Mouse (Mus musculus) ZHBTc4 (cell line): Measurements from ENCODE around the gene Pik3r2.

ENCODE experiments used
- DNase-seq: peaks from one replicate; pipeline ENCODE4 v3.0.0-alpha.2; 2011; ENCODE audit warnings: low read depth, low spot score

The Pik3r2 gene

DNA sequence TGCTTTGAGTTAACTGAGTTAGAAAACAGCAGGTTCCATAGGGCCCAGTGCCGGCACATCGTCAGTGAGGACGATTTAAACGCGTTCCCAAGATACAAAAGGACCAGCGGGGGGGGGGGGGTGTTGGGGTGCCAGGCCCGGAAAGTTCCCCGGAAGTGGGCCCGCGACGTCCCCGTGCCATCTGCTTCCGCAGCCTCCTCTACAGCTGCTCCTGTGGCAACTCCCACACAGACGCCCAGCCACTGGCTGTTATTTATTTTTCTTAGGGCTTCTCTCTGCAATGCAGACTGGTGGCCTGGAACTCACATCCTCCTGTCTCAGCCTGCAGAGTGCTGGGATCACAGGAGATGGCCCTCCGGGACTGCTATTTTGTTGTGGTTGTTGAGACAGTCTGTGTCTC lies 24.6 kb upstream of the Pik3r2 start:
- no peak for DNase-seq

GRCm38 (mm10) chr8:70800648-70801047 lies 24.1 kb upstream of the Pik3r2 start:
- no peak for DNase-seq

DNA sequence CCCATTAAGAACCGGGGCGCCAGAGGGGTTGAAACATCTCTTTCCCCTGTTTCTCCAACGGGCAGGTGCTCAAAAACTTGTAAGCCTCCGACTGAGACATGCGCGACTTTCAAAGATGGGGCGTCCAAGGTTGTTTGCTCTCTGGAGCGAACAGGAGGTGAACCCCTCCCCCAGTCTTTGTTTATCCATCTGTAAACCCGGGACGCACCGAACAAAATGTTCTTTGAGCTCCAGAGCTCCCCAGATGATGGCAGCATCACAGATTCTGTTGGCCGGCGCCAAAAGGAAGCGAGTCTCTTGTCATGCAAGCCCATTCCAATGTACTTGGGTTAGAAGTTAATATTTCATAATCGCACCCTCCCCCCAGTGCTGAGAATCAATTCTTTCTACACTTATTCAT lies 21.8 kb upstream of the Pik3r2 start:
- no peak for DNase-seq

DNA sequence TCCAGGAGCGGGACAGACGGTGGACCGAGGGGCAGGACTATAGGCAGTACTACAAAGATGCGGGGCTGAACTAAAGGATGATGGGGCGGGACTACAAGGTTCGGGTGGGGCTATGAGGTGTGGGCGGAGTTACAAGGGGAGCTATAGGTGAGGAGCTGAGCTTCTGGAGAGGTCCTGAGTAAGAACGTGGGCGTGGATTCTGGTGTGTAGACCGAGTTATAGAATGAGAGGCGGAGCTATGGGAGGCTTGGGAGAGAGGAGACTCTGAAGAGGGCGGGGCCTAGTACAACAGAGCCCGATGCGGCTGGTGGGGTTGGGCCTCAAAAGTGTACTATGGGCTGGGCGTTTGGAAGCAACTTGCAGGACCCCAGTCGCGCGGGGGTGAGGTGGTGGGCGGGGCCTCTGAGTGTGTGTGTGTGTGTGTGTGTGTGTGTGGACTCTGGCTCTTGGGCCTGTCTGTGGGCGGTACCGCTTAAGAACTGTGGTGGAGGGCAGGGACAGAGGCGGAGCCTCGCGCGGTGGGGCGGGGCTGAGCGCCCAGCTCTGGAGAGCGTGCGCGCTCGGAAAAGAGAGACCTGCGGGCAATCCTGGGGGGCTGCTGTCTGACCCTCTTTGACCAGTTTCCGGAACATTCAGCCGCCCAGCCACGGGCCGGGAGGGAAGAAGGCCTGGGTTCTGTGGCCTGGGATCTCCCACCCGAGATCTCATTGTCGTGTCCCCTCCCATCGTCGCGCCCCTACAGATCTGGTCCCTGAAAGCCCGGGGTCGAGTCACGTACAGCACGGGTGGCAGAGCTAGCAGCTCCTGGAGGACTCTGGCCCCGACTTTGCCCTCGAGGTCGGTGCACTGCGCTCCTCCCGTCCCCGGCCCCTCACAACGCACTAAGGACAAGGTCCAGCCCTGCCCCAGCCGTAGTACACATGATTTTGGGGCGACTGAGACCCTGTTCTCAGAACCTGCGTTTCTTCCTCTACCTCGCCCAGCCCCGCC lies 20.9 kb upstream of the Pik3r2 start:
- DNase-seq: peak; percentile 99

DNA sequence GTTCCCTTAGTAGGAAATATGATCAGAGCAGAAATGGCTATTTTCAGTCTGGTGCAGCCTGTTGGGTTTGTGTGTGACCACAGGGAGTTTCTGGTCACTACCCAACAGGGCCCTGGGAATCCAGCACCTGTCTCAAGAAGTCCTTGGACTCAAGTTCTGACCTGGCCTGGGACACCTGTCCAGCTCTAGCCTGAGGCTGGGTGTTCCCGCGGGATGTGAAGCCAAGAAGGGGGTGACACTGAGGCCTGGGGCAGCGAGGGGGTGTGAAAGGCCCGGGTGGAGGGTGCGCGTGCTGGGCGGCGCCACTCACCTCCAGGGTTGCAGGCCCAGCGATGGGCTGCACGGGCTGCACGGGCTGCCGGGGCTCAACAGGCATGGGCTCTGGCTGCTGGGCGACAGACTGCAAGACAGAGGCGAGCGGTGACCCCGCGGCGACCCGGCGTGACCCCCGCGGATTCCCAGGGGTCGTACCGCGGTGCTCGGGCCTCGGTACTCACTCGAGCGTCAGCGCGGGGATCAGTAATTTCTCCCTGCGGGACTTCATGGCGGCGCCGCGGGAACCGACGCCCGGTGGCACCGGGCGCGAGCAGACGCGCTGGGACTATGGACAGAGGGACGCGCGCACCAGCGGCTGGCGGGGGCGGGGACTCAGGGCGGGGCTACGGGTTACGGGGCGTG lies 20.0 kb upstream of the Pik3r2 start:
- DNase-seq: no peak

DNA sequence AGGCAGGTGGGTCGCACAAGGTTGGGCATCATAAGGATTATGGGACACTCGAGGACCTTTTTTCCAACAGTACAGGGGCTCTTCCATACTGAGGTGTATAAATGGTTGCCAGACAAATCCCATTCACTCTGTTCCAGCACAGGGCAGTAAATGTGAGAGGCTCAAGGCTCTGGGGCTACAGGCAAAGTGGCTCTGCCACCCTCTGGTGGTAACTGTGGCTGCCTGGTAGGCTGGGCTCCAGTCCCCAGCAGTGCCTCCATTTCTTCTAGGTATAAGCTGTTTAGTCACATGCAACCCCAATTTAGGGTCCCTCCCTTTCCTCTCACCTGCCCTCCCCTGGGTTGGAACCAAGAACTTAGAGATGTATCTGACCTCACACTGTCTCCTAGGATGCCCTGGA lies 18.9 kb upstream of the Pik3r2 start:
- no peak for DNase-seq

DNA sequence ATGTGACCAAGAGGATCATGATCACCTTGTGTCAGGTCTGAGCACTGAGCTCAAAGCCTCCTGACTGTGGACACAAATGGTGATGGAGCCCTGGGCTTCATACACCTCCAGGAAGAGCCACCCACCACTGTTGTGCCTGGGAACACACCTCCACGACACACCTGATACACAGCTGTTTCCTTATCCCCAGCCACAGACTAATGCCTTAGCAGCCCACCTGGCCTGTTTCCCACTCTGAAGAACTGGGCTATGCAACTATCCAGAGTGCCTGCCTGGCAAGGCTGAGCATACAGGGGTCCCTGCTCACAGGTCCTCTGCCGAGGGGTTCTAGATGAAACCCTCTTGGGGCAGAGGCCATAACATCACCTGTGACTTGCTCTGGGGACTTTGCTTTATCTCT lies 17.7 kb upstream of the Pik3r2 start:
- DNase-seq: no peak

DNA sequence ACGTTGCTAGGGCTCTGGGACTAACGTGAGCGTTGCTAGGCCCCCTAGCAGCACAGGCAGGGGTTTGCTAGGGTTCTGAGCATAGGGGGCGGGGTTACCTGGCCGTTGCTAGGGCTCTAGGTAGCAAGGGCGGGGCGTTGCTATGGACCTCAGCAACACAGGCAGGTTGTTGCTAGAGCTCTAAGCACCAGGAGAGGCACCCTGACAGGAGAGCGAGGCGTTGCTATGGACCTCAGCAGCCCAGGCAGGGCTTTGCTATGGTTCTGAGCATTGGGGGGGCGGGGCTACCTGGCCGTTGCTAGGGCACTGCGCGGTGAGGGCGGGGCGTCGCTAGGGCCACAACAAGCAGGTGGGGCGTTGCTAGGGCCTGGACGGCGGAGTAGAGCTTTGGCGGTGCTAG lies 16.2 kb upstream of the Pik3r2 start:
- DNase-seq: peak; percentile 95

DNA sequence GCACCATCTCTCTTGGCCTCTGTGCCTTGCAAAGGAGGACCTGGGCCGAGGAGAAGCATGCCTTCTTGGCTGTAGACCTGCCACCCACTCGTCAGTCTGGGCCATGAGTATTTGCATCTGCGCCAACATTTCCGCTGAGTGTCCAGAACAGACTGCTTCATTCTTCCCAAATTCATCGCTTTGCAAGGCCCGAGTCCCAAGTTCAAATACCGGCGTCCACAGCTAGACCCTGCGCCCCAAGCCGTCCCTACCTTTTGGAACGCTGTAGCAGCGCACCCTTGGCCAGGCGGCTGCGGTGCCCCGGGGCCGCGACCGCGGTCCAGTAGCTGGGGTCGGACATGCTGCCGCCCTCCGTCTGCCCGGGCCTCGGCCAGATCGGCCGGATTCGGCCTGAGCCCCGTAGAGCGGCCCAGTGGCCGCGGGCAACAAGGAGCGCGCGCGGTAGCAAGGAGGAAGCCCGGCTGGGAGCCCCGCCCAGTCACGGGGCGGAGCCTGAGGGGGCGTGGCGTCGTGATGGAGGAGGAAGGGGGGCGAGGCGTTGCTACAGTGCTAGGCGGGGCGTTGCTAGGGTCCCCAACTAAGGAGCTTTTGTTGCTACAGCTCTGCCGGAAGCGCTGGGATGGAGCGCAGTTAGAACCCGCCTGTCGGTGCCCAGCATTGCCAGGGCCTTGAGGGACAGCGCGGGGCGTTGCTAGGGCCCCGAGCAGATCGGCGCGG lies 15.6 kb upstream of the Pik3r2 start:
- DNase-seq: peak; percentile 97

GRCm38 (mm10) chr8:70791294-70791701 lies 14.8 kb upstream of the Pik3r2 start:
- DNase-seq: no peak

- no peak for DNase-seq
These were observed 14.3 kb upstream of the Pik3r2 start for GRCm38 (mm10) chr8:70790846-70791245.

- DNase-seq: no peak
These were observed 12.5 kb upstream of the Pik3r2 start for GRCm38 (mm10) chr8:70789046-70789445.

DNA sequence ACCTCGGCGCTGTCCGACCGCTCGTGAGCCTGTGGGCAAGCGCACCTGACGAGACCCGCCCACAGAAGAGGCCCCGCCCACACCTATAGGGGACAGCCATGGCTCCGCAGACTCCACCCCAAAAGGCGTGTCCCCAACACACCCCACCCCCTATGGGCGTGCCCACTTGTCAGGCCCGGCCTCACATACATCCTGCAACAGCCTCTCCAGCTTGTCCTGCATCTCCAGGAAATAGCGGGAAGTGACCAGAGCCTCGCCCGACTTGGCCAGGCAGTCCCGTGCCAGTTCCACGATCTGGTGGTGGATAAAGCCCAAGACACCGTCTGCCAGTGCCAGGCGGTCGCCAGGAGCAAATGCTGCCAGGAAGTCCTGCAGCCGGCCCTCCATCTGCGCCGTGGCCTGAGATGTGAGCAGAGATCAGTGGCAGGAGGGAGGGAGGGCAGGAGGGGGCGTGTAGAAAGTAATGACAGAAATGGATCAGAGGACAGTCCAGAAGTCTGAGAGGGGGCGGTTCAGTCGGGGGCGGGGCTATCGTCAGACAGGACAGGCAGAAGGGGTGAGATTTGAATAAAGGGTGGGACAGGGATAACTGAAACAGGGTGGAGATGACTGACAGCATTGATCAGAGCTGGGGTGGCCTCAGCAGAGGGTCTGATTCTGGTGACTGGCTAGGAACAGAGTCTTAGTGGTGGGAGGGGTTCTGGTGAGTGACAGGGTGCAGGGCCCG lies 11.6 kb upstream of the Pik3r2 start:
- DNase-seq: peak; percentile 96

- no peak for DNase-seq
These were observed 10.5 kb upstream of the Pik3r2 start for GRCm38 (mm10) chr8:70787051-70787445.

GRCm38 (mm10) chr8:70786291-70787050 lies 10.0 kb upstream of the Pik3r2 start:
- no peak for DNase-seq

GRCm38 (mm10) chr8:70780093-70780492 lies 3.6 kb upstream of the Pik3r2 start:
- DNase-seq: no peak

- no peak for DNase-seq
These were observed 540 bp downstream of the Pik3r2 start for GRCm38 (mm10) chr8:70775851-70776495.

- DNase-seq: no peak
These were observed 1.3 kb downstream of the Pik3r2 start for GRCm38 (mm10) chr8:70775227-70775626.

DNA sequence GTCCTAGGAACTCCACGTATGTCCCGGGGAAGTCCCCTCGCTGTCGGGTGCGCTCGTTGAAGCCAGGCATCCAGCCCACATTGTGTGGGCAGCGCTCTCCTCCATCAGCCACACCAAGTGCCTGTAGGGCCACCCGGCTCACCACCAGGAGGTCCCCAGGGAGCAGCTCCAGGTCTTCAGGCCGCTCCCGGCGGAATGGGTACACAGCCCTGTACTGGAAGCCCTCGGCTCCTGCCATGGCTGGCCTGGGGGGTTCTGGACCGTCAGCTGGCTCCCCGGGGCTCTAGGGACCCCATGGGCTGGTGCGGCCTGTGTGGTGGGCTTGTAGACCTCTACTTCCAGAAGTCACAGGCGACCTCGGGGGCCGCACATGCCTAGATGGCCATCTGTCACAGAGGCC lies 1.8 kb downstream of the Pik3r2 start:
- no peak for DNase-seq

DNA sequence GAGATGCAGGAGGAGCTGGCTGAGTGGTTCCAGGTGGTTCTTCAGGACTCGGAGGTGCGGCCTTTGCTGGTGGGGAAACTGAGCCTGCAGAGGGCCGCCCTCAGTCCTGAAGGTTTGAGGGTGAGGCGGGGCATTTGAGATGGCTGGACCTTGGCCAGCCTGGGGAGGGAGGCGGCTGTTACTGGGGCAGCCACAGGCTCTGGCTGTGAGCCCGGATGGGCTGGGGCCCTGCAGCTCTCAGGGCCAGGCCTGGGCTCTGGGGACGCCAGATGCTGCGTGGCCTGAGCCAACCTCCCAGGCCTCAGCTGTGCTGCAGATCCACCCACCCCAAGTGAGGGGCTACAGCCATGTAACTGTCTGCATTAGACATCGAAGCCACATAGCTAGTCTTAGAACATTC lies 2.7 kb downstream of the Pik3r2 start:
- DNase-seq: no peak
